Mouse (Mus musculus) layer of hippocampus, adult 18-20 months (tissue): Measurements from ENCODE around the gene Dnmt1. TPM values are rescaled to one million over a fixed set of nuclear protein-coding genes. Genes with fewer than 3 reads are reported as not detected.
"Not testable (repeated sequence)": the region's sequence is repeated elsewhere in the genome, so short reads cannot be mapped to it uniquely, and the experiment has no call there.

Experiments used
- DNase-seq, 2 experiments: peaks; one replicate each; pipeline ENCODE4 v3.0.0; 2022; ENCODE audit warnings: low spot score in 2 of 2
- long read RNA-seq: library from polyadenylated mRNA; stranded (forward); transcript quantifications from one replicate; pipeline ENCODE4 v2.0.0, GENCODE M21; 2021
- total RNA-seq, 2 experiments: library from RNA; stranded (reverse); gene quantifications; 2 replicates each; pipeline ENCODE4 v1.2.3; 2021

The Dnmt1 gene
- total RNA-seq: 10 to 100 TPM; 32.1 to 34.7 TPM
- long read RNA-seq, full-length matches to known transcripts: 14 of 39 reads
- long read RNA-seq, partial matches to known transcripts: 16 of 39 reads
- long read RNA-seq, other reads (novel, unspliced or antisense): 9 of 39 reads

DNA sequence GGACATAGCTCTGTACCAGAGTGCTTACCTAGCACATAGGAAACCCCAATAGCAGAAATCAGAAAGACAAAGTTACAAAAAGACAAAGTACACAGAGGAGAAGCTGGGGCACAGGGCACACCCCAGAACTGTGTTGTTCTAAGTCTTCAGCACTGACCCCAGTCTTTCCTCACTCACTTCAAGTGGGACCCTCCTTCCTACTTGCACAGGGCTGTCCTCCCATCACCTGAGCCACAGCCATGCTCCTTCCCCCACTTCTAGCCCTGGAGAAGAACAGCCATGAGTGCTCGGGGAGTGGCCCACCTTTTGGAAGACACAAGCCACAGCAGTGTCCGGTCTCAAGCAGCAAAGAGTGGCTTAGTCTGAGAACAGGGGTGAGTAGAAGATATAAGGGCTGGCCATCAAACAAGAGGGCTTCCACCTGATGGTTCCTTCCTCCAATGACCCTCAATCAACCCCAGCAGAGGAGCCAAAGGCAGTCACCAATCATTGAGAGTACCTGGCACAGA lies at the start of gene Dnmt1:
Gene Dnmt1 (minus strand): TSS at position 459 of the 509 bp plus-strand sequence.
- no peak for DNase-seq

- no peak for DNase-seq
Observed at GRCm38 (mm10) chr9:21008007-21008406, 48.3 kb upstream of the Dnmt1 start.

GRCm38 (mm10) chr9:21007313-21007952 lies 47.7 kb upstream of the Dnmt1 start:
- no peak for DNase-seq

GRCm38 (mm10) chr9:21002627-21003551 lies 43.2 kb upstream of the Dnmt1 start, which contains the start of gene Mrpl4:
Mrpl4 (plus strand) TSS chr9:21002738.
- DNase-seq: peak; percentile 85 to 92

- DNase-seq: no peak
Observed at GRCm38 (mm10) chr9:21002270-21002626, 42.6 kb upstream of the Dnmt1 start.

- no peak for DNase-seq
Observed at GRCm38 (mm10) chr9:21001651-21002200, 42.0 kb upstream of the Dnmt1 start.

DNA sequence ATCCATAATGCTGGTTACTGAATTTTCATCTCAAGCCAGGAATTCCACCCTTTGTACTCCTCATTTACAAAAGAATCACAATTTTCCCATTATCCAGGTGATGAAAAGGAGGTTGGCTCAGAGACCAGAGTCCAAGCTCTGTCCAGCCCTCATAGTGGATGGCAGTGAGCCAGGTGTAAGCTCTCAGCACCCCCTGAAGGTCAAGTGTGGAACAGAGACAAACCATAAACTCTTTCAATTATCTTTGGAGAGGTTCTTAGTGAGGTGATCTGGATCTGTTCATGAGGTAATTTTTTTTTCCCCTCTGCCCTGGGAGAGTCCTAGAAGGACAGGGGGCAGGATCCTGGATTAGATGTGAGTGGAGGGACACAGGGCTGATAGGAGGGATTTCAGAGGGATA lies 41.1 kb upstream of the Dnmt1 start:
- no peak for DNase-seq

- DNase-seq: not testable (repeated sequence)
Observed at GRCm38 (mm10) chr9:20998337-20998736, 38.6 kb upstream of the Dnmt1 start.

DNA sequence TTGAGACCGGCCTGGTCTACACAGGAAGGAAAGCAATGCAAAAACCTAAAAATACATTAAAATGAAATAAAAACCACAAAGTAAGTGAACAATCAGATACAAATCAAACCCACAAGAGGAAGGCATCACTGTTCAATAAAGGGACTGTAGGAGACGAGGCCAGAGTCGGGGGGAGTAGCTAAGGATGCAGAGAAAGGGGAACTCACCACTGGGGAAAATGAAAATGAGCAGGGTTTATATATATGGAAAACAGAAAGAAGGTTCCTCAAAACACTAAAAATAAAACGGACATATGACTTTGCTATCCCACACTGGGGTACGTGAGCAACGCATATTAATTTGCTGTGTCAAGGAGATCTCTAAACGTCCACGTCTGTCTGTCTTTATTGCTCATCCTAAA lies 37.4 kb upstream of the Dnmt1 start:
- no peak for DNase-seq

DNA sequence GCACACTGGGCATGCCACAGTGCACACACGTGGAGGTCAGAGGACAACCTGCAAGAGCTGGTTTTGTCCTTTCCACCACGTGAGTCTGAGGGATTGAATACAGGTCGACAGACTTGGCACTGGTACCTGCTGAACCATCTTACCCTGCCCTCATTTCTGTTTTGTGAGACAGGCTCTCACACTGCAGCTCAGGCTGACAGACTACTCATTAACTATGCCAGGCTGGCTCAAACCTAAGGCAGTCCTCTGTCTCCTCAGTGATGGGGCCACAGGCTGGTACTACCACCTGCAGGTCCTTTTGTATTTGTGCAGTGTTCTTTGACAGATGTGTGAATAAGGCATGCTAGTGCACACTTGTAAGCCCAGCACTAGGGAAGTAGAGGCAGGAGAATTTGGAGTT lies 35.4 kb upstream of the Dnmt1 start:
- no peak for DNase-seq

DNA sequence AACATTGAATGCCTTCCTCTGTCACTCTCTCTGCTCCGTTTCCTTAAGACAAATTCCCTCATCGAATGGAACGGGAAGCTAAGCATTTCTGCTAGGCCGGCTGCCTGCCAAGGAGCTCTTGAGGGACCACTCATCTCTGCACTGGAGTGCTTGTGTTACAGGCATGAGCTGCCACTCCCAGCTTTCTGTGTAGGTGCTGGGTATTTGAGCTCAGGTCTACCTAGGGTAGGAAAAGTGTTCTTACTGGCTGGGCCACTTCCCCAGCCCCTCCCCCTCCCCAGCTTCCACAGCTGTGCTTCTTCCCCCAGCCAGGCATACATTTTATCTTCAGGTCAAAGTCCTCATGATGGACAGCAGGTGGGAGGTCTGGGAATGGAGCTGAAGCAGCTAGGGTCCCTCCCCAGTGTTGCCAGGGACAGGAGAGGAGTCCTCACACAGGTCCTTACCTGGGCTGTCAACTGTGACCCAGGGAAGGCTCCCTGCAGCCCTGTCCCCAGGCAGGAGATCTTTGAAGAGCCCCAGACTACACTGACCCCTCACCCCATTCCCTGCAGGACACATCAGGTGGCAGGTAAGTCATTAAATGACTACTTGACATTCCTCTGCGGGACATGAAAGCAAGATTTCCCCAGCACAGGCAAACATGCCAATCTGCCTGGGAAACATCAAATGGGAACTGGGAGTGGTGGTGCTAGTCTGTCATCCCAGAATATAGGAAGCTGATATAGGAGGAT lies 33.6 kb upstream of the Dnmt1 start:
- no peak for DNase-seq

DNA sequence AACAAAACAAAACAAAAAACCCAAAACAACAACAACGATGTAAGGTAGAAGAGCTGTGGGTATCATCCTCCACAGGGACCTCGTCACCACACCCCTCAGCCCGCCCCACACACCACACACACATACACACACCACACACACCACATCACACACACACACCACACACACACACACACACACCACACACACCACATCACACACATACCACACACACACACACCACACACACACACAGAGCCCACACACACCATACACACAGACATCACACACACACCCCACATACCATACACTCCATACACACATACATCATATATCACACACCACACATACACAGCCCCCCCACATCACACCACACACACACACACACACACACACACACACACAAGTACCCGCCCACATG lies 31.9 kb upstream of the Dnmt1 start:
- no peak for DNase-seq

GRCm38 (mm10) chr9:20990861-20991260 lies 31.2 kb upstream of the Dnmt1 start:
- no peak for DNase-seq

DNA sequence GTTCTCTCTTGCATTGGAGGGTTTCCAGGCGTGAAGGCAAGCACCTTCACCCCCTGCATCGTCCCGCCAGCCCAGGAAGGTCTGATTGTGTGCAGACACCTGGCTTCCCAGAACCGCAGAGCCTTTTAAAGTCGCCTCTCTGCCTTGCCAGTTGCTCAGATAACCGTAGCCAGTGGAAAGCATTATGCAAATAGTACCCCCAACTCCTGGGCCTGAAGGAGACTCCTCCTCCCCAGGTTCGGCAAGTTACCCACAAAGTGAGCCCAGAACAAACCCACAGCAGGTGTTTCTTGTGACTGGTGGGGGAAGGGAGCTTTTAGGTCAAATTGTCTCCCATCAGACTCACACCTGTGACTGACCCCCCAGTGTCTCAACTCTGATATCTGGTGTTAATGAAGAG lies 28.3 kb upstream of the Dnmt1 start:
- DNase-seq: no peak

DNA sequence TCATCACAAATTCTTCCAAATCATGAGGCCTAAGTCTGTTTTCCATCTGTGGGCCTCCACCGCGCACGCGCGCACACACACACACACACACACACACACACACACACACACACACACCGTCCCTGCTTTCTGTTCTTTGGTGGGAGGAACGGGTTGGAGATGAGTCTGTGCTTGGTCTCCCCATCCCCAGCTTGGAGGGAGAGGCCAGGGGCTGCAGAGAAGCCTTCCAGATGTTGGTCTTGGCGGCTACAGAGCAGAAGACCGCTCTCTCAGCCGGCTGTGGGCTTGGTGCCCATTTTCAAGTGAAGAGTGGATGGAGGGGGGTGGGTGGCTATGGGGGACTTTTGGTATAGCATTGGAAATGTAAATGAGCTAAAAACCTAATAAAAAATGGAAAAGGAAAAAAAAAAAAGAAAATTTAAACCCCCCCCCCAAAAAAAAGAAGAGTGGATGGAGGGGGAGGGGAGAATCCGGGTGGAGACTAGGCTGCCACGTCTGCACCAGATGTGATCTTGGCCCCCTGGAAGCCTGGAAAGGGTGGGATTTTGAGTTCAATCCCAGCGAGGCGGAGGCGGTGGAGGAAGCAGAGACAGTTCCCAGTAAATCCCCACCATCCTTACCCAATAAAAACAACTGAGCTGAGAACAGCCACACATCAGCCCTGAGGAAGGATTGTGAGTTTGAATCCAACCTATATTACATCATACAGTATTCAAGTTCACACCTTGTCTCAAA lies 27.4 kb upstream of the Dnmt1 start:
- DNase-seq: no peak

GRCm38 (mm10) chr9:20983169-20983568 lies 23.5 kb upstream of the Dnmt1 start:
- DNase-seq: no peak

DNA sequence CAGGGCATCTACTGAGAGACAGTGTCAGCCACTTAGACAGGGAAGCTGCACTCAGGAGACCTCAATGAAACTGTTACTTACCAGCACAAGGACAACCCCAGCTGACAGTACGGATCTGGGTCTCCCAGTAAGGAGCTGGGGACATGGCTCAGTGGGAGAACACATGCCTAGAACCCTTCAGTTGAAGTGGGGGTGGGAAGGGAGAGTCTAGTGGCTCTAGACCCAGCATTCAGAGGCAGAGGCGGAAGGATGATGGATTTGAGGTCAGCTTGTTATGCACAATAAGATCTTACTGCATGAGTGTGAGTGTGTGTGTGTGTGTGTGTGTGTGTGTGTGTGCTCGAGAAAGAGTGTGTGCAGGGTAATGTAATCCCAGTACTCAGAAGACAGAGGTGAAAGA lies 22.5 kb upstream of the Dnmt1 start:
- no peak for DNase-seq

DNA sequence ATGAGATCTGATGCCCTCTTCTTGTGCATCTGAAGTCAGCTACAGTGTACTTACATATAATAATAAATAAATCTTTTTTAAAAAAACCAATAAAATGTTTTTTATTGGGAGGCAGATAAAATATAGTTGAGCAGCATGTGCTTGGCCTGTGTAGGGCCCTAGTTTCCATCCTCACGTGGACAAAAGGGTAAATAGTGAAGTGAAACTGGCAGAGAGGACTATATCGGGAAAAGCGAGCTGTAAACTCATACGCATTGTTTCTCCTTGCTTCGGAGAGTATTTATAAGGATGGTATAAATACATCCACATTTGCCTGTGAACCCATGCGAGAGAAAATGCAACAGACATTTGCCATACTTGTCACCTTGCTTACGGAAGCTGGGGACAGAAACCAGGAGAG lies 20.1 kb upstream of the Dnmt1 start:
- DNase-seq: no peak

DNA sequence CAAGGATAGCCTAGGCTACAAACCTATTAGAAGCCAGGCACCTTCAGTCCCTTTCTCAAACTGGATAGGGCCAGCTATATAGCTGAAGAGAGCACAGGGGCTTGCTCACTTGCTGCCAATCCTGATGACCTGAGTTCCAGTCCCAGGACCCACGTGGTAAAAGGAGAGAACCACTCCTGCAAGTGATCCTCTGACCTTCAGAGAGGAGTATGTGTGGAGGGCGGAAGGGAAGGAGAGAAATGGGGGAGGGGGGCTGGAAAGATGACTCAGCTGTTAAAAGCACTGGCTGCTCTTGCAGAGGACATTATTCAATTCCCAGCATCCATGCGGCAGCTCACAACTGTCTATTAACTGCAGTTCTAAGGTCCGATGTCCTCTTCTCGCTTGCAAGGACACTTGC lies 19.5 kb upstream of the Dnmt1 start:
- no peak for DNase-seq

- no peak for DNase-seq
Observed at GRCm38 (mm10) chr9:20978409-20979095, 18.9 kb upstream of the Dnmt1 start.
